Mouse (Mus musculus) CH12.LX (cell line): ENCODE results near the gene Vmn1r195. TPM values are rescaled to one million over a fixed set of nuclear protein-coding genes. Genes with fewer than 3 reads are reported as not detected.

Experiments used
- DNase-seq: peaks from one replicate; pipeline ENCODE4 v3.0.0-alpha.2; 2013; ENCODE audit errors: extremely low read depth
- H3K27ac ChIP-seq: 2 replicates; pipeline ENCODE4 v1.5.1; 2012; ENCODE audit warnings: low read depth, mild to moderate bottlenecking, control low read depth, moderate library complexity; ENCODE audit not compliant: insufficient read depth
- H3K27me3 ChIP-seq: replicated peaks from 2 replicates; pipeline ENCODE3; 2012; ENCODE audit warnings: inconsistent platforms
- H3K36me3 ChIP-seq, 2 experiments: replicated peaks in 1 of 2; 2 replicates each; pipeline versions ENCODE3 to v1.6.1; 2012; ENCODE audit warnings: inconsistent platforms in 1 of 2, low read length in 1 of 2, mild to moderate bottlenecking in 1 of 2, mixed read lengths in 1 of 2, moderate library complexity in 1 of 2; ENCODE audit not compliant: control insufficient read depth in 1 of 2, insufficient read depth in 1 of 2
- H3K4me1 ChIP-seq, 2 experiments: 2 replicates each; pipeline ENCODE4 v1.6.1; 2012; ENCODE audit warnings: inconsistent platforms in 1 of 2, moderate library complexity in 1 of 2; ENCODE audit not compliant: insufficient read depth in 2 of 2, control insufficient read depth in 1 of 2
- H3K4me2 ChIP-seq: 2 replicates; pipeline ENCODE4 v1.6.1; 2012; ENCODE audit warnings: low read depth, mild to moderate bottlenecking, control low read depth; ENCODE audit not compliant: poor library complexity, insufficient read depth, severe bottlenecking
- H3K4me3 ChIP-seq, 3 experiments: fragments of 150-350 bp in 1 of 3; sonication (generic) in 1 of 3; replicated peaks in 1 of 3; 2 replicates each; pipeline versions ENCODE3 to v1.5.1; 2011 to 2012; ENCODE audit warnings: low read depth in 2 of 3, low read length in 2 of 3, mild to moderate bottlenecking in 2 of 3, moderate library complexity in 2 of 3, control low read depth in 1 of 3, improper control_type of control experiment in 1 of 3, inconsistent platforms in 1 of 3, mixed read lengths in 1 of 3; ENCODE audit not compliant: poor library complexity in 1 of 3
- H3K79me2 ChIP-seq: replicated peaks from 2 replicates; pipeline ENCODE4 v1.6.1; 2012; ENCODE audit warnings: mild to moderate bottlenecking, moderate library complexity; ENCODE audit not compliant: control insufficient read depth, poor library complexity, insufficient read depth, severe bottlenecking; ENCODE audit errors: extremely low read depth
- H3K9ac ChIP-seq: 2 replicates; pipeline ENCODE4 v1.6.1; 2012; ENCODE audit warnings: low read depth, mild to moderate bottlenecking, control low read depth, moderate library complexity; ENCODE audit not compliant: insufficient read depth
- H3K9me3 ChIP-seq: replicated peaks from 2 replicates; pipeline ENCODE3; 2012; ENCODE audit warnings: low read length, inconsistent platforms, mixed read lengths
- CHD1 ChIP-seq: IDR thresholded peaks from 2 replicates; pipeline ENCODE4 v1.6.1; 2012; ENCODE audit warnings: low read depth, low read length, improper control_type of control experiment, inconsistent platforms
- CTCF ChIP-seq, 2 experiments: IDR thresholded peaks in 1 of 2; conservative IDR thresholded peaks in 1 of 2; 2 replicates each; pipeline ENCODE4 v1.5.1; 2011 to 2012; ENCODE audit warnings: low read depth in 2 of 2, low read length in 2 of 2, improper control_type of control experiment in 1 of 2, inconsistent platforms in 1 of 2, mild to moderate bottlenecking in 1 of 2, moderate library complexity in 1 of 2
- E2F4 ChIP-seq: IDR thresholded peaks from 2 replicates; pipeline ENCODE4 v1.6.1; 2011; ENCODE audit warnings: low read depth, low read length, improper control_type of control experiment; ENCODE audit not compliant: insufficient replicate concordance
- ELF1 ChIP-seq: IDR thresholded peaks from 2 replicates; pipeline ENCODE4 v1.6.1; 2014; ENCODE audit warnings: low read depth, mild to moderate bottlenecking, inconsistent platforms, low read length, improper control_type of control experiment
- EP300 ChIP-seq: IDR thresholded peaks from 2 replicates; pipeline ENCODE4 v1.6.1; 2011; ENCODE audit warnings: low read length, improper control_type of control experiment
- ETS1 ChIP-seq: conservative IDR thresholded peaks from 2 replicates; pipeline ENCODE4 v1.6.1; 2012; ENCODE audit warnings: low read depth, mild to moderate bottlenecking, inconsistent platforms, low read length, improper control_type of control experiment, moderate library complexity
- JUN ChIP-seq: IDR thresholded peaks from 2 replicates; pipeline ENCODE4 v1.6.1; 2011; ENCODE audit warnings: low read depth, mild to moderate bottlenecking, low read length, improper control_type of control experiment, moderate library complexity; ENCODE audit not compliant: insufficient read depth
- JUND ChIP-seq: conservative IDR thresholded peaks from 2 replicates; pipeline ENCODE4 v1.6.1; 2011; ENCODE audit warnings: low read depth, low read length, improper control_type of control experiment
- KAT2A ChIP-seq: IDR thresholded peaks from 2 replicates; pipeline ENCODE4 v1.6.1; 2012; ENCODE audit warnings: low read length, improper control_type of control experiment, inconsistent platforms; ENCODE audit not compliant: insufficient replicate concordance
- MAFK ChIP-seq: IDR thresholded peaks from 2 replicates; pipeline ENCODE4 v1.6.1; 2011; ENCODE audit warnings: low read length, improper control_type of control experiment; ENCODE audit not compliant: insufficient replicate concordance
- MAZ ChIP-seq: IDR thresholded peaks from 2 replicates; pipeline ENCODE4 v1.6.1; 2012; ENCODE audit warnings: low read depth, mild to moderate bottlenecking, inconsistent platforms, low read length, improper control_type of control experiment, moderate library complexity
- NELFE ChIP-seq: IDR thresholded peaks from 2 replicates; pipeline ENCODE4 v1.6.1; 2011; ENCODE audit warnings: low read depth, low read length, improper control_type of control experiment
- NRF1 ChIP-seq: IDR thresholded peaks from 2 replicates; pipeline ENCODE4 v1.6.1; 2014; ENCODE audit warnings: low read depth, mild to moderate bottlenecking, inconsistent platforms, low read length, improper control_type of control experiment, moderate library complexity
- POLR2A ChIP-seq: IDR thresholded peaks from 2 replicates; pipeline ENCODE4 v1.6.1; 2011; ENCODE audit warnings: low read depth, mild to moderate bottlenecking, improper control_type of control experiment, low read length
- RAD21 ChIP-seq: IDR thresholded peaks from 2 replicates; pipeline ENCODE4 v1.6.1; 2011; ENCODE audit warnings: low read depth, mild to moderate bottlenecking, low read length, improper control_type of control experiment, moderate library complexity
- SIN3A ChIP-seq: IDR thresholded peaks from 2 replicates; pipeline ENCODE4 v1.6.1; 2012; ENCODE audit warnings: low read length, improper control_type of control experiment, inconsistent platforms
- USF1 ChIP-seq: IDR thresholded peaks from 2 replicates; pipeline ENCODE4 v1.6.1; 2014; ENCODE audit warnings: low read depth, mild to moderate bottlenecking, inconsistent platforms, low read length, improper control_type of control experiment
- ZKSCAN1 ChIP-seq: IDR thresholded peaks from 2 replicates; pipeline ENCODE4 v1.6.1; 2012; ENCODE audit warnings: low read depth, inconsistent platforms, low read length, improper control_type of control experiment, borderline replicate concordance
- dilution Hi-C: fragments of 300-500 bp; cut with MboI; formaldehyde crosslinking; loops from 2 replicates; pipeline ENCODE4 v1.14.3; 2020; ENCODE audit warnings: low sequenced_read_pairs; ENCODE audit not compliant: extremely low pct_unique_long_range_greater_than_20kb, extremely low pct_ligation_motif_present
- in situ Hi-C: fragments of 300-500 bp; cut with MboI; formaldehyde crosslinking; loops from 3 replicates; pipeline ENCODE4 v1.14.3; 2019; ENCODE audit warnings: low sequenced_read_pairs, low pct_ligation_motif_present, low pct_unique_long_range_greater_than_20kb, mixed read lengths
- polyA plus RNA-seq: library from polyadenylated mRNA; unstranded; fragments of >175 nt; gene quantifications from 2 replicates; pipeline ENCODE4 v1.2.1, GENCODE M21; 2012; ENCODE audit warnings: low read depth; ENCODE audit not compliant: insufficient read length
- total RNA-seq, 2 experiments: library from RNA; depleted of rRNA; stranded (reverse); fragments of 300-350 nt in 1 of 2; fragments of >200 nt in 1 of 2; gene quantifications; 2 replicates each; pipeline ENCODE4 v1.2.3; 2012 to 2014

Gene Vmn1r195
- total and polyA plus RNA-seq, 3 experiments: not detected

DNA sequence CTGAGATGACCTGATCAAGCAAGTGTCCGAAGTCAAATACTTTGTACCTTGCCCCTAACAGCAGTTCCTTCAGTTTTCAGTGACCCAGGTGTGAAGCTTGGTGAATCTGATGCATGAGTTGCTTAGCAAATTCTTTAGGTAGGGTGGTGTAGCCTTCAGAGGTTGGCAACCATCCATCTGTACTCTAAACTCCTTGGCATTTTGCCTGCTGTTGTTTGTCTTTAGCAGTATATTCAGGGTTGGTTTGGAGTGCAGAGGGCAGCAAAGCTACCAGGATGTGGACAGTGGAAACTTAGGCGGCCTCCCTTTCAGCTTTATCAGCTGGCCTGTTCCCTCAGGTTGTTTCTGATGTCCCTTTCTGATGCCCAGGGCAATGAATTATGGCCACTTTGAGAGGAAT is 45.0 kb downstream of the Vmn1r195 start:
- Histone ChIP-seq H3K27me3 (no peaks in the 10 kb centered on the region), H3K27ac (no peak overlapping the region), H3K4me1 (no peaks in the 10 kb centered on the region), H3K79me2 (no peaks in the 10 kb centered on the region), H3K4me2 (no peak overlapping the region), H3K36me3 (no peaks in the 10 kb centered on the region), H3K9ac (no peak overlapping the region), H3K4me3 (no peak overlapping the region), H3K9me3 (no peaks in the 10 kb centered on the region)
- in situ Hi-C loops (no loop called here), dilution Hi-C loops (no loop called here)
- no peak for DNase-seq
- no peak for TF ChIP-seq USF1
- no peak for TF ChIP-seq SIN3A
- no peak for TF ChIP-seq MAFK
- TF ChIP-seq KAT2A: no peak
- no peak for TF ChIP-seq MAZ
- no peak for TF ChIP-seq NRF1
- no peak for TF ChIP-seq JUN
- no peak for TF ChIP-seq JUND
- TF ChIP-seq RAD21: no peak
- TF ChIP-seq NELFE: no peak
- TF ChIP-seq E2F4: no peak
- no peak for TF ChIP-seq ELF1
- no peak for TF ChIP-seq ZKSCAN1
- no peak for TF ChIP-seq EP300
- no peak for TF ChIP-seq ETS1
- TF ChIP-seq CTCF (conservative IDR thresholded peaks at IDR 0.05 in 1 of 2, IDR thresholded peaks at IDR 0.05 in 1 of 2; ENCODE audit: low read depth in 2 of 2, low read length in 2 of 2): no peak
- no peak for TF ChIP-seq POLR2A

DNA sequence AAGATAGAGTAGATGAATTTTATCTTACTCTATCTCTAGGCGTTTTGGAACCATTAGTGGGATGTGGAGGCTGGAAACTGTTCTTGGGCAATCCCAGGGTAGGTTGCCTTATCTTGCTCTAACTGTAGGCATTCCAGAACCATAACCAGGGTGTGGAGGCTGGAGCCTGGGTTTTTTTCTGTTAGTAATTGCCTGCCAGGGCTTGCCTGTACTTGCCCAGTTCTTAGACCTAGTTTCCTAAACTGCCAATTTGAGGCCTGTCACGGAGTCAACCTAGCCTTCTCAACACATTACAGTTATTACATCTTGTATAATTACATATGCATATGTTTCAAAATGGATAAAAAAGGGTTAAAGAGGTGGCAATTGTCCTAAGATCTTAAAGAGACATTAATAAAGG is 47.0 kb downstream of the Vmn1r195 start:
- no peak for DNase-seq
- Histone ChIP-seq H3K4me2 (no peak overlapping the region), H3K36me3 (no peaks in the 10 kb centered on the region), H3K4me3 (no peak overlapping the region), H3K9ac (no peak overlapping the region), H3K4me1 (no peaks in the 10 kb centered on the region), H3K79me2 (no peaks in the 10 kb centered on the region), H3K27ac (no peak overlapping the region), H3K9me3 (no peaks in the 10 kb centered on the region), H3K27me3 (no peaks in the 10 kb centered on the region)
- dilution Hi-C loops: no loop called here
- no peak for TF ChIP-seq ETS1
- TF ChIP-seq CHD1: peak; percentile 68
- in situ Hi-C loops: no loop called here
